Mouse (Mus musculus) limb, embryonic 14.5 days (tissue): Measurements from ENCODE around the gene Lims1. TPM values are rescaled to one million over a fixed set of nuclear protein-coding genes. Genes with fewer than 3 reads are reported as not detected.

Experiments used
- ATAC-seq: fragments of 200-750 bp; cut with Nextera tagmentation; 2 replicates; pipeline ENCODE4 v1.8.0; 2017; ENCODE audit warnings: low read depth, moderate number of reproducible peaks, moderate TSS enrichment; ENCODE audit not compliant: low FRiP score
- DNase-seq: peaks from one replicate; pipeline ENCODE4 v3.0.0-alpha.2; 2015; ENCODE audit warnings: low spot score
- H3K27ac ChIP-seq: fragments of 300-500 bp; sonication (generic); replicated peaks from 2 replicates; pipeline ENCODE4 v1.5.1; 2014; ENCODE audit warnings: low read depth, mild to moderate bottlenecking, low read length, moderate library complexity, mixed read lengths
- H3K27me3 ChIP-seq: fragments of 300-500 bp; sonication (generic); 2 replicates; pipeline ENCODE4 v1.6.1; 2014; ENCODE audit warnings: low read length, mixed read lengths; ENCODE audit not compliant: control insufficient read depth, insufficient read depth
- H3K36me3 ChIP-seq: fragments of 300-500 bp; sonication (generic); 2 replicates; pipeline ENCODE4 v1.6.1; 2014; ENCODE audit warnings: mild to moderate bottlenecking, low read length, moderate library complexity, mixed read lengths; ENCODE audit not compliant: control insufficient read depth, insufficient read depth
- H3K4me1 ChIP-seq: fragments of 300-500 bp; sonication (generic); 2 replicates; pipeline ENCODE4 v1.6.1; 2014; ENCODE audit warnings: antibody characterized with exemption, low read length, mixed read lengths; ENCODE audit not compliant: control insufficient read depth, insufficient read depth
- H3K4me2 ChIP-seq: fragments of 300-500 bp; sonication (generic); replicated peaks from 2 replicates; pipeline ENCODE4 v1.6.1; 2014; ENCODE audit warnings: low read depth, mild to moderate bottlenecking, low read length, moderate library complexity; ENCODE audit not compliant: severe bottlenecking
- H3K4me3 ChIP-seq: fragments of 300-500 bp; sonication (generic); replicated peaks from 2 replicates; pipeline ENCODE4 v1.5.1; 2014; ENCODE audit warnings: low read length
- H3K9ac ChIP-seq: fragments of 300-500 bp; sonication (generic); 2 replicates; pipeline ENCODE4 v1.6.1; 2014; ENCODE audit warnings: mild to moderate bottlenecking, low read depth, low read length, moderate library complexity; ENCODE audit not compliant: severe bottlenecking
- H3K9me3 ChIP-seq: fragments of 300-500 bp; sonication (generic); 2 replicates; pipeline ENCODE4 v1.6.1; 2016; ENCODE audit warnings: low read length; ENCODE audit not compliant: control insufficient read depth
- POLR2A ChIP-seq: fragments of 200-500 bp; IDR thresholded peaks from 2 replicates; pipeline ENCODE4 v1.8.0; 2012; ENCODE audit warnings: inconsistent platforms, mild to moderate bottlenecking, moderate library complexity, borderline replicate concordance; ENCODE audit not compliant: insufficient read depth, insufficient read length; ENCODE audit errors: extremely low read depth
- WGBS: fragments of 180-500 bp; shearing (Covaris S2); extraction: QIAGEN DNeasy Blood & Tissue Kit; methylation state at CpG from one replicate; pipeline ENCODE4 v1.1.7; 2014; 5-methylcytosine and 5-hydroxymethylcytosine counted together
- polyA plus RNA-seq, 2 experiments: library from polyadenylated mRNA; depleted of rRNA in 1 of 2; stranded (reverse) in 1 of 2; unstranded in 1 of 2; fragments of >200 nt; fragmentation: Nextera tagmentation in 1 of 2; extraction: Ambion mirVana in 1 of 2; gene quantifications; 2 replicates each; pipeline versions ENCODE4 v1.2.1 to v1.2.3; 2012 to 2014

The Lims1 gene
- polyA plus RNA-seq, 2 experiments = 39.9 to 111 TPM

DNA sequence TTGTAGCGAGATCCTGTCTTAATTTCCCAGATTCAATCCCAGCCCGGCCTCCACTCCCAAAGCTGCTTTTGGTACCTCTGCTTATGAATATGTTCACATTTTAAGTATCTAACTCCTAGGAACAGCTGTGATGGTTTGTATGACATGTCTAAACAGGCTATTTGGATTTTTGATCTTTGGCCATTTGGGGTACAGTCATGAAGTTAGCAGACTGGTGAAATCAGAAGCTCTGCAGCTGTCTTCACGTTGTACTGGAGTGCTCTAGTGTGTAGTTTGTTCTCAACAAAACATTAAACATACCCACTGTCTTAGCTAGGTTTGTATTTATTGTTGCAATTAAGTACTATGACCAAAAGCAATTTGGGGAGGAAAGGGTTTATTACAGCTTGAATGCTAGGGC, 63.7 kb downstream of the Lims1 start:
- Histone ChIP-seq H3K27ac (no peak overlapping the region), H3K9me3 (no peaks in the 10 kb centered on the region), H3K27me3 (no peaks in the 10 kb centered on the region), H3K4me3 (no peak overlapping the region), H3K36me3 (no peaks in the 10 kb centered on the region), H3K9ac (no peak overlapping the region), H3K4me1 (peaks cover 19% of the 10 kb centered on the region), H3K4me2 (no peak overlapping the region)
- WGBS = 84% methylated on average over 3 of the region's 3 CpGs
- DNase-seq (no peak), ATAC-seq (no peak)
- TF ChIP-seq POLR2A = no peak

DNA sequence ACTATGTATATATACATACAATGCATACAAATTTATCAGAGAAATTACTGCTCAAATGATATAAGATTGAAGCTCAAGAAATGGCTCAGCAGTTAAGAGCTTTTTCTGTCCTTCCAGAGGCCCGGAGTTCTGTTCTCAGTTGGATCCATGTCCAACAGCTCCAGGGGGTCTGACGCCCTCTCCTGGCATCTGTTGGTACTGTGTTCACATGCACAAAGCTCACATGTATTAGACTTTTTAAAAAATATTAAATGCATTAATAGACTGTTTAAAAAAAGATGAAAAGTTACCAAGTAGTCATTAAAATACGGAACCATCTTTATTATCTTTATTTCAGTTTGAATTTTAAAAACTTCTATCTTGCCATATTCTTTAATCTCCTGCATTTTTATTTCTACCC, 65.4 kb downstream of the Lims1 start:
- DNase-seq (no peak), ATAC-seq (no peak)
- no peaks in the 10 kb centered on the region for H3K36me3 ChIP-seq
- no peaks in the 10 kb centered on the region for H3K27me3 ChIP-seq
- no peak overlapping the region for H3K4me2 ChIP-seq
- 90% methylated on average over 3 of the region's 3 CpGs for WGBS
- no peak overlapping the region for H3K4me3 ChIP-seq
- no peak overlapping the region for H3K27ac ChIP-seq
- TF ChIP-seq POLR2A = no peak
- no peaks in the 10 kb centered on the region for H3K9me3 ChIP-seq
- H3K4me1 ChIP-seq = 0 out of 2 replicates have a peak, but pooled peaks cover 4% of the 10 kb centered on the region
- H3K9ac ChIP-seq = no peak overlapping the region

DNA sequence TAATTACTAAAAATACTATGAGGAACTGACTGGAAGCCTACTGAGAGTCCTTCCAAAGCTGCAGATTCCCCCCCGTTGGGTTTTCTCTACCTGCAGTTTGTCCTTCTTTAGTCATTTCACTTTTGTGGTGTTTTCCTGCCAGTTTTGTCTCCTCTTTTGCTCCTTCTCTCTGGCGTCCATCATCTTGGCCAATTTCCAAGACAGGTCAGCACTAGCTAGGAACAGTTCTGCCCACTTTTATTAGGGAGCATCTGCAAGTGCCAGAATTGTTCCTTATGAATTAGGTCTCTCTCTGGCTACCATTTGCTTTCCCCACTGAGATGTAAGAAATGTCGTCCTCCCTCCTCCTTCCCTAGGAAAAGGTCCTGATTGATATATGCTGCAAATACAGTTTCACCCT, 65.9 kb downstream of the Lims1 start:
- H3K27ac ChIP-seq = no peak overlapping the region
- TF ChIP-seq POLR2A = no peak
- H3K4me1 ChIP-seq = no peaks in the 10 kb centered on the region
- ATAC-seq (no peak), DNase-seq (no peak)
- WGBS = 60% methylated on average over 3 of the region's 3 CpGs
- H3K9me3 ChIP-seq = no peaks in the 10 kb centered on the region
- no peaks in the 10 kb centered on the region for H3K36me3 ChIP-seq
- no peaks in the 10 kb centered on the region for H3K27me3 ChIP-seq
- H3K9ac ChIP-seq = no peak overlapping the region
- H3K4me2 ChIP-seq = no peak overlapping the region
- H3K4me3 ChIP-seq = no peak overlapping the region

DNA sequence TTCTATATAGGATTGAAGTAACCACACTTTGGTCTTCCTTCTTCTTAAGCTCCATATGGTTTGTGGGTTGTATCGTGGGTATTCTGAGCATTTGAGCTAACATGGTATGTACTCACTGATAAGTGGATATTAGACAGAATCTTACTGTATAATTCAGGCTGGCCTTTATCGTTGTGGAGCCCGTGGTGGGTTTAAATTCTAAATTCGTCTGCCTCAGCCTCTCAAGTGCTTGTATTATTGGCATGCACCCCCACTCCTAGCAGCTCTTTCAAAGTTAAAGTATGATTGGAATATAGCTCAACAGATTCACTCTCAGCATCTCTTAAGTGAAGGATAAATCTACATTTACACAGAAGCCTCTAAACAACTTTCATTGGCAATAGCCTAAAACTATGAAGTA, 69.2 kb downstream of the Lims1 start:
- no peaks in the 10 kb centered on the region for H3K9me3 ChIP-seq
- TF ChIP-seq POLR2A = no peak
- no peak overlapping the region for H3K4me3 ChIP-seq
- H3K4me1 ChIP-seq = no peaks in the 10 kb centered on the region
- WGBS = 88% methylated on average over 4 of the region's 4 CpGs
- no peaks in the 10 kb centered on the region; the same call in 1 of the 2 replicates for H3K36me3 ChIP-seq
- ATAC-seq (no peak), DNase-seq (no peak)
- no peak overlapping the region for H3K27ac ChIP-seq
- H3K27me3 ChIP-seq = no peaks in the 10 kb centered on the region
- H3K9ac ChIP-seq = no peak overlapping the region
- H3K4me2 ChIP-seq = no peak overlapping the region

DNA sequence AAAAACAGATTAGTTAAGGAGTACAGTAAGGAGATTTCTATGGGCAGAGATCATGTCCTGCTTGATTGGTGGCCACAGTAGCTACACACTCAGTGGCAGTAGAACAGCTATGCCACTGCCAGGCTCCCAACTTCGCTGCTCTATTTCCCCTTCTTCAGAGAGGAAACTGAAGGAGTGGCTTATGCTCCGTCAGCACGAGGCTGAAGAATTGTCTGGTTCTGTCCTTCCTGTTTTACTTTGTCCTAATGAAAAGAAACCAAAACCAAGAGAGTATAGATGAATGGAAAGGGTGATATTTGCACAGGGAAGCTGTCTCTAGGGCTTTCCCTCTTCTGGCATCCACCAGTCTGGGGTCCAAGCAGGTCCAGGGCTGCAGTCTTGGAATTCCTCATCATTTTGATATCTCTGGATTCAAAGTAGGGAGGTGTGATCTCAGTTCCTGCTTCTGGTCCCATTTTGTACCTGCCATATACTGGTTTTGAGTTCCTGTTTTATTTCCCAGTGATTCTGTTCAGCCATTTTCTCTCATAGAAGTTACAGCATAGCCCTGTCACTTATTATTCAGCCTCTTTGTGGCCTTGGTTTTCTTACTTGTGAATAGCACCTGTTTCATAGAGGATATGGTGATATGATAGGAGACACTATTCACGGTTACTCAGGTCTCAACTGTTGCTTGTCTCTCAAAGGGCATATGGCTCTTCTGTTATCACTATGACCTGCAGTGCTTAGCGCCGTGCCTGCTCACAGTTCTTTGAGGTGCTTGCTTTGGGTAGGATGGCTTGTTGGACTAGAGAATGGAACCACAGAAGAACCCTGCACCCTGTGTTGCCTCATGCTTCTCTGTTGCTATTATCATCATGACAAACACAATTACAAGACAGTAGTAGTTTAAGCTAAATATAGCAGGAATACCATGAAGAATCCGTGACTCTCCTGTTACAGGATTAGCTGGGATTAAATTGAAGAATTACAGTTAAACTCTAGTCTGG, 70.1 kb downstream of the Lims1 start:
- H3K4me2 ChIP-seq = no peak overlapping the region
- 84% methylated on average over 7 of the region's 7 CpGs for WGBS
- no peaks in the 10 kb centered on the region for H3K9me3 ChIP-seq
- no peaks in the 10 kb centered on the region; the same call in 1 of the 2 replicates for H3K36me3 ChIP-seq
- H3K4me1 ChIP-seq = no peaks in the 10 kb centered on the region
- no peaks in the 10 kb centered on the region for H3K27me3 ChIP-seq
- ATAC-seq (no peak; the same call in 1 of the 2 replicates), DNase-seq (no peak)
- H3K9ac ChIP-seq = no peak overlapping the region
- H3K4me3 ChIP-seq = no peak overlapping the region
- no peak overlapping the region for H3K27ac ChIP-seq
- TF ChIP-seq POLR2A = no peak
